Mouse (Mus musculus) gonadal fat pad, adult 2 months (tissue): ENCODE results near the gene Plpp6. TPM values are rescaled to one million over a fixed set of nuclear protein-coding genes. Genes with fewer than 3 reads are reported as not detected.
"Not testable (repeated sequence)": the region's sequence is repeated elsewhere in the genome, so short reads cannot be mapped to it uniquely, and the experiment has no call there.

Experiments
- DNase-seq: peaks from one replicate; pipeline ENCODE4 v3.0.0-alpha.2; 2012; ENCODE audit warnings: low read depth
- polyA plus RNA-seq: library from polyadenylated mRNA; depleted of rRNA; stranded (reverse); fragments of >200 nt; gene quantifications from 2 replicates; pipeline ENCODE4 v1.2.3, GENCODE M21; 2012; rRNA removed

Gene Plpp6
- polyA plus RNA-seq, 1 experiment: 30.3 TPM

DNA sequence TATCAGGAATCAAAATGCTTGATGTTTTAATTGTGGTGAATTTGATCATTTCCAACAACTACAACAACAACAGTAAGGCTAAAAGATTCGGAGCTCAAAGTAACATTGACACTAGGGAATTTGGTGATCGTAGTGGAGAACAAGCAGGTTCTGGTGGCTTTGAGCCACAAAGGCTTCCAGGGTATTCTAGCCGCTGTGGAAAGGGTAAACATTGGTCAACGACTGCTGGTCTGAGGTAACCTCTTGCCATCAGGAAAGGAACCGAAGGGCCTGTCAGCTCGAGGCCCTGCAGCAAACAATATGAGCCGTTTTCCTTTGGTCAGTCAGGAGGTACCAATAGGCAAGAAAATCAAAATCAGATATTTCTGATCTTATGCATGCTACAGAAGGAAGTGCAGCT is 18.9 kb downstream of the Plpp6 start:
- DNase-seq: no peak

DNA sequence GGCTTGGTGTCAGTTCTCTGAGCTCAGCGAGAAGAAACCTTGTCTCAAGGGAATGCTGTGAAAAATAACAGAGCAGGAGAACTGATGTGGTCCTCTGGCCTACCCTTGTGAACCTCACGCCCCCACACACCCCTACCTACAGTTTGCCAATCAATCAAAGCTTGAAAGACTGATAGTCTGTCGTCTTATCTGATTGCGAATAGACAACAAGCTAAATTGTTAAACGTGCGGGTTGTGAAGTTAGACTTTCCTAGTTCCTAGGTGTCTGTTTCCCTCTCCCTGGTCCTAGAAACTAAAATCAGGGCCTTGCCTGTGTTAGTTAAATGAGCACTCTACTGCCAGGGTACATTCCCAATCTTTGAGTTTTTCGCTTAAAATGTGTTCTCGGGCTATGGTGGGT is 25.8 kb downstream of the Plpp6 start:
- DNase-seq: no peak

DNA sequence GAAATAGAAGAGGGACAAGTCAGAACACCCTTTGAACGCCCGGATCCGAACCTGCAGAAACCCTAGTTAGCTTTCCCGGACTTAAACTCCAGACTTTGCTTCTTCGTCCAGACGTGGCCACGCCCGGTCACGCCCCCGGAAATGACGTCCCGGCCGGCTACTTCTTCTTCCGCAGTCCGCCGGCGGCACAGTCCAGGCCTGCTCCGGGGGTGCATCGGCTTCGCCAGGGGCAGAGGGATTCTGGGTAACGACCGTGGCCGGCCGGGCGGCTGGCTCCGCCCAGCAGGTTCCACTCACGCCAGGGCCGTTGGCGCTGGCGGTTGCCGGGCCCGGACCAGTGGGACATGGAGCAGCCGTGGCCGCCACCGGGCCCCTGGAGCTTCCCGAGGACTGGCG is 26.4 kb downstream of the Plpp6 start, which contains the start of gene Cdc37l1:
TSS of gene Cdc37l1 (plus strand) at position 159 of the 396 bp plus-strand sequence.
- DNase-seq: peak; percentile 42

DNA sequence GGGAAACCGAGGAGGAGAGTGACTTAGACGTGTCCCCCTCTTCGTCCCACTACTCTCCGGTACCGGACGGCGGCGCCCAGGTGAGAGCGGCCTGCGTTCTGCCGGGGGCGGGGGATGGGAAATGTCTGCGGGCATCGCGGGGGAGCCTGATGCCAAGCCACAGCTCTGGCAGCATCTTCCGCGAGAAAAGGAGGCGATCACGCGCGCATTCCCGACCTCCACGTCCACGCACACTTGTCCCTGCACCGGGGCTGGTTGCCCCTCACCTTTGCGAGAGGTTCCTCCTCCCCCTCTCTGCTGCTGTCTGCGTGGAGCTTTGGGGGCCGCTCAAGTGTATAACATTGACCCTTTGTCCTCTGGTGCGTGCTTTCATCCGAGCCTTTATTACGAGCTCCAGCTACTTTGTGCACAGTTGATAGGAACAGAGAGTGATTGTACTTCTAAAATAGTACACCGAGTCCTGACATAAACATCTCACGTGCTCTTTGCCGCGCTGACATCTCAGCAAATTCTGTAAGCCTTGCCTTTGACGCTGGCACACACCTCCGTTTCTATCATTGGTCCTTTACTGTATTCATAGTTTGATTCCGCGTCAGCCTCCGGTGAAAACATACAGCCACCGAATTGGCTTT is 27.0 kb downstream of the Plpp6 start:
- DNase-seq: no peak

DNA sequence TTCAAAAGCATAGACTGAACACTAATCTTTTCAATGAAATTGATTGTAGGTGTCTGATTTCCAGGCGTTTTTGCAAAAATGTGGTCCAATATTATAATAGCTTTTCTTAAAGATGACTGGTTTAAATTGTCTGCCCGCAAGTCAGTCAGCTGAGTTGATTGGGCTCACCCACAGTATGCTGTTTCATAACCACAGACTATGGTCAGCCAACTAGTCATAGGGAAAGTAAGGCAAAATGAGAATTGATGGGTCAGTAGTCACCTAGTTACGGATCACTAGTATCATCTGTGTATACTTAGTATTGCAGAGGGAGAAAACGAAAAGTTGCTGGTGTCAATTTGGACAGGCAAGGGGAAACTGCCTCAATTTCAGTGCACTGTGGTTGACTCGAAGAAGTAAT is 27.6 kb downstream of the Plpp6 start:
- no peak for DNase-seq

DNA sequence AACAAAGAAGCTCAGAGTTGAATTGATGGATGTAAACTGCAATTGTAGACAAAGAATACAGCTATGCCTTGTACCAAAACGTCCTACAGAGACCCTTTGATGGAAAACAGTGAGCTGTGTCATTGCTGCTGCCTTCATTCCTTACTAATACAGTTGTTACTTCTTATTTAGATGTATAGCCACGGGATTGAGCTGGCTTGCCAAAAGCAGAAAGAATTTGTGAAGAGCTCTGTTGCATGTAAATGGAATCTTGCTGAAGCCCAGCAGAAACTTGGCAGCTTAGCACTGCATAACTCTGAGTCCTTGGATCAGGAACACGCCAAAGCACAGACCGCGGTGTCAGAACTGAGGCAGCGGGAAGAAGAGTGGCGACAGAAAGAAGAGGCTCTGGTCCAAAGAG is 31.1 kb downstream of the Plpp6 start:
- DNase-seq: no peak

DNA sequence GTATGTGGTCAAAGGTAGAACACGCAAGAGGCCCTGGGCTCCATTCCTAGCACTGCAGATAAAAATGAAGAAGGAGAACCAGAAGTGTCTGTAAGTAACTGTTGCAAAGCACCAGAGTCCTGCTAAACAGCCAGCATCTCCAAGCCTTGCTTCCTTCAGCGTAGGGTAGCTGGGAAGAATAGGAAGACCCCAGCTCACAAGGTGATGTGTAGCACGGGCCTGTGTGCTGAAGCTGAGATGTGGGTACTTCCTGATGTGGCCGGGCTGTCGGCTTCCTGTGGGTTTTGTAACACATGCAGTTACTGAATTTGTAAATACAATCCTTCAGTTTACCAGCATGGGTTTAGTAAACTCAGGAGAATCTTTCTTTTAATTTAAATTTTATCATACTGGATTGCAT is 31.6 kb downstream of the Plpp6 start:
- no peak for DNase-seq

DNA sequence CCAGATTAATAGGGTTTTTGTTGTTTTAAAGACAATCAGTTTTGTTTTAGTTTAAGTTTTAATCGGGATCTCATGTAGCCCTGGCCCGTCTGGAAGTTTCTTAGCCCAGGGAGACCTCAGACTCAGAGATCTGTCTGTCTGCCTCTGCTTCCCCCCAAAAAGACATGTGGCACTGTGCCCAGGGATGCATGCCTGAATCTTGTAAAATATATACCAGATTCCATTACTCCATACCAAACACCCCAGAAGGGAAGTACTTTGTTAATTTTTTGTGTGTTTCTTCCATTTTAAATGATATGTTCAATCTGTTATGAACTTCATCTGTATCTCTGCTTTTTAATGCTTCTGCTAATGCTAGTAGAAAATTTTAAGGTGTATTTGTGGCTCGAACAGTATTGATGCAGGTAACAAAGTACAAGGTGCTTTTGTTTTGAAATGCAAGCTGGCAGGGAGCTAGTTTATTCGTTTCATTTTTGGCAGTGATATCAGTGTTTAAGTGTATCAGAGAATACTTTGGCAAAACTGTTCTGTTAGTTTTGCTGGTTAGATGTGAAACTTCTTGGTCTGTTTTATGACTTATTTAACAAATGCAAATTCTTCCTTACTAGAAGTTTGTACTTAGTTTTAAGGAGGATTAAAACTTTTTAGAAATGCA is 34.4 kb downstream of the Plpp6 start:
- no peak for DNase-seq

DNA sequence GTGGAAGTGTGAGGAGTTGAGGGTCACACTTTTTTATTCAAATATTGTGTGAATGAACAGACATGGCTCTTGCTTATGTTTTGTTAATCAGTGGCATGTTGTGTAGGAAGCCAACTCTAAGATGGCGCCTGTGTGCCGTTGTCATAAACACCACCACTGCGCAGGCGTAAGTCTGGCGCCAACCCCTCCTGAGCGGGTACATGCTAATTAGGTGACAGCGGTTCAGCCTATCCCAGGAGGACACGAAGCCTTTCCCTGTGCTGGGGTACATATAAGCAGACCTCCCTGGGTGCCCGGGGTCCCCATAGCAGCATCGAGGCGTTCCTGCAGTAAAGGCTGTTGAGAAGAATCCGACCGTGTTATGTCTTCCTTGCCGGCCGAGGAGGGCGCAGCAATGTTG is 36.6 kb downstream of the Plpp6 start:
- DNase-seq: not testable (repeated sequence)

DNA sequence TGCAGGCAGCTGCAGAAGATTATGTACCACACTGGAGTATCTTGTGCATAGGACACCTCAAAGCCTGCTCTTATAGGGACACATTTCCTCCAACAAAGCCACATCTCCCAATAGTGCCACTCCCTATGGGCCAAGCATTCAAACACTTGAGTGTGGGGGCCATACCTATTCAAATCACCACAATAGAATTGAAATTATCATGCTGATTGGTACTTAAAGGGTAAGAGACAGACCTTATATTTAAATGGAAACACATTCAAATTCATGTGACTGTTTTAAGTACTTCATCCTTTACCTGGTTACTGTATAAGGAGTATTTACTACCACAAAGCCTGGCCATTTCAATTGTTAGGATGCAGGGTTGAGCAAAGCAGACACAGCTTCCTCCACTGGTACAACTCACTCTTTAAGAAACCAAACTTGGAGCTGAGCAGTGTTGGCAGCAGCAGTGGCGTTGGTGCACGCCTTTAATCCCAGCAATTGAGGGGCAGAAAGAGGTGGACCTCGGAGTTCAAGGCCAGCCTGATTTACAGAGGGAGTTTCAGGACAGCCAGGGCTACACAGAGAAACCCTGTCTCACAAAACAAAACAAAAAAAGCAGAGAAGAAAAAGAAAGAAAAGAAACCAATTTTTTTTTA is 44.4 kb downstream of the Plpp6 start:
- DNase-seq: no peak

DNA sequence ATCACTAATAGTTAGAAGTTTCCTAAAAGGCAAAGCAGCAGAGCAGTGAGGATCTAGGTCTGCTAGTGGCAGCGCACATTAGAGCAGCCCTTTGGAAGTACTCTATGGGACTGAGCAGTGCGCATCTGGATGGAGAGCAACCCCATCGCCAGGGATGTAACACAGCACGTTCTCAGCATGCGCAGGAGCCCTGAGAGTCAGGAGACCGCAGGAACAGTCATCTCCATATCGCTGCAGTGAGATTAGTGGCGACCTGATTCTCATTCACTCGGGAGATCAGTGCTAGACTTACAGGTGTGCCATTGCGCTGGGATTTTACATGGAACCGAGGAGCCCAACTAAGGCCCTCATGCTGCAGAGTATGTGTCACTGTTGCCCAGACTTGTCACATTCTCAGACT is 45.3 kb downstream of the Plpp6 start:
- no peak for DNase-seq

DNA sequence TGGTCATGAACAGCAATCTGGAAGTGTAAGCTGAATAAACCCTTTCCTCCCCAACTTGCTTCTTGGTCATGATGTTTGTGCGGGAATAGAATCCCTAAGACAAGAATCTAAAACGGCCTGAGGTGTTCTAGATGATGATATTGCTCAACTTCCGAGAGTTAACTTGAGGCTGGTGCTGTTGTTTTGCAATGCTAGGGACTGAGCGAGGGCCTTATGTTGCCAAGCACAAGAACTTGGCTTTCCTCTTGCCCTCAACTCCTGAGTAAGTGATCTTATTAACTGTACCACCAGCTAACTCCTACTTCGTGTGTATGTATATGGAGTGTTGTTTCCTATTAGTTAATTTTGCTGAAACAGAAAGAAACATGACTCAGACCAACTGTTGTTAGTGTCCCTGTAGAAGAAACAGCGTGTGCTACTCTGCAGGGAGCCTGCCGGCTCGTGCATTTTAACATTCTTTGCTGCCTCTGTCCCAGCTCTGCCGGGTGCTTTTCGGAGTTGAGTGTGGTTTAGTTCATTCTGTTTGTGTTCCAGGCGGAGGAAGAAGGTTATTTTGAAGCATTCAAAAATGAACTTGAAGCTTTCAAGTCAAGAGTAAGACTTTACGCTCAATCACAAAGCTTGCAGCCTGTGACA is 47.7 kb downstream of the Plpp6 start:
- DNase-seq: peak; percentile 46

DNA sequence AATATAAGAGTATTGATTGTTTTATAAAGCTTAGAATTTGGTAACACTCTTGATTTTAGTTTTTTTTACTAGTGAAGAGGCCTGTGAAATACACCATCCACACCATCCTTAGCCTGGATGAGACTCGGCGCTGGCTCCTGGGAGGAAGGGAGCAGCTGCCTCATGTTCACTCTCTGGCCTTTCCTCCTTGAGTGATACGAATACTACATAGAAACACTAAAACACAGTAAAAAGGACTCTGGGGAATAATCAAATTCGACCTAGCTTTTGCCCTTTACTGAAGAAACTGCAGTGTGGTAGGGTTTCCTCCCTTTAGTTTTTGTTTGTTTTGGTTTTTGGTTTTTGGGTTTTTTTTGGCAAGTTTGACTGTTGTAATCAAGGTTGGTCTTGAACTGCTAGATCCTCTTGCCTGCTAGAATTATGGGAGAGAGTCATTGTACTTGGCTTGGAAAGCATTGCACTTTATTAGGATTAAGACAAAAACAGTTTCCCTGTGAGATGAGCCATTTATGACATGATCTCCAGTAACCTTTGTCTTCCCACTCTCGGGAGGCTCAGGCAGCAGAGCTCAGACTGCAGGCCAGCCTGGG is 50.8 kb downstream of the Plpp6 start:
- no peak for DNase-seq

DNA sequence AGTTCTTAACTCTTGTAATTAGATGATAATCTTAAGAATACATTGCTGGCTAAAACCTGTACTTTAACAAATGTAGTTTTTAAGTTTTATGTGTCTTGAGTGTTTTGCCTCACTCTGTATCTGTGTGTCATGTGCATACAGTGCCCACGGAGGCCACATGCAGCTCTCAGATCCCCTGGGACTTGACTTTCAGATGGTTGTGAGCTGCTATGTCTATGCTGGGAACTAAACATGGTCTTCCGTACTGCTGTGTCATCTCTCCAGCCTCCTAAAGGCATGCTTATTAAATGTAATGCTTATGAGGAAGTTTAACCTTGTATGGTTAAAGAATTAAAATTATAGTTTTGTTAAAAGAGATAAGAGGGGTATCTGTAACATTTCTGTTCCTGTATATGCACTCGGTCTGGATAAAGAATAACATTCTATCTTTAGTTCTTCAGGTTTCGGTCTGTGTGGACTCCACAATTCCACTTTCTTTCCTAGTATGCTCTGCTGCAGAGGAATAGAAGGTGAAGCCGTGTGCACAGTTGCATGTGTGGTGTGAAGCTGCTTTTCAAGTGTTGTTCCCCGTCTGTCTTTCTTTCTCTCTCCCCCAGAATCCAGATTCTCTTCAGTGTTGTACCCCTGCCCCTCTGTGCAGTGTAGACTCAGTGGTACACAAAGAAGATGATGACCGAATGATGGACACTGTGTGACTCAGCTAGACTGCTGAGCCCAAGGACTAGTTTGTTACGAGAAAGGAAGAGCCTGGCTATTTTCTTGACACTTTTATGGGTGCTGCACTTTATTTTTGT is 51.9 kb downstream of the Plpp6 start:
- no peak for DNase-seq

DNA sequence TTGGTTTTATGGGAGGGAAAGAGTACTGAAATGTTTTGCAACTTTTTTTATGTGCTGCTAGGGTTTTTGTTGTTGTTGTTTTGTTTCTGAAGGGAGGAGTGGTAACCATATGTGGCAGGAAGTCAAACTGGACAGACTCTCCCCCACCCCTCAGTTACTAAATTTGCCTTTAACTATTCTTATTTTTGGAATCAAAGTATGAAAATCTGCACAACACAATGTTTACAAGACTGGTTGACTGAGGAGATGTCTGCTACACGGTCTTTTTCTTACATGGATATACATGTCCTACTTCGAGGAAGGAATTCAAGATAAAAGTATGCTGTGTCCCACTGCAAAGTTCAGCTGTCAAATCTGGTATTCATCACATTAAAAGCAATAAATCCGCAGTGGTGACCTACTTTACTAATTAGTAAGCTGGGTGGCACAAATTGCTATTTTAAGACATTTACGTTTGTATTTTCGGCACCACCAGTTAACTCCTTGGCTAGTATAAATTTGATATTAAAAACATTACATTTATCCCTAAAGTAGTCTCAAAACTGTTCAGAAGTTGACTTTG is 52.5 kb downstream of the Plpp6 start:
- no peak for DNase-seq

Other genes with a start within 250 kb of the Plpp6 start
- gene Slc1a1, start 128.9 kb upstream of the Plpp6 start, polyA plus RNA-seq: 123 and 133 TPM in 2 replicates
- 10.0 and 12.4 TPM in 2 replicates for gene 4430402I18Rik, start 3.8 kb downstream of the Plpp6 start, polyA plus RNA-seq
- 27.7 and 28.2 TPM in 2 replicates for gene Cdc37l1, start 26.4 kb downstream of the Plpp6 start, polyA plus RNA-seq
- 102 and 125 TPM in 2 replicates for gene Ak3, start 84.0 kb downstream of the Plpp6 start, polyA plus RNA-seq
- gene Rcl1, start 137.4 kb downstream of the Plpp6 start, polyA plus RNA-seq: 18.5 and 19.6 TPM in 2 replicates